Mouse (Mus musculus) testis, adult 2 months (tissue): ENCODE data around the gene Prex1.

Source experiments
- CTCF ChIP-seq: fragments of 200-500 bp; IDR thresholded peaks from 2 replicates; pipeline ENCODE4 v1.5.1; 2012; ENCODE audit warnings: low read depth, mild to moderate bottlenecking, inconsistent platforms, low read length, moderate library complexity; ENCODE audit not compliant: control insufficient read depth, insufficient read depth, insufficient replicate concordance
- POLR2A ChIP-seq: fragments of 200-500 bp; IDR thresholded peaks from 2 replicates; pipeline ENCODE4 v1.6.1; 2012; ENCODE audit warnings: low read depth, mild to moderate bottlenecking, inconsistent platforms, low read length, moderate library complexity; ENCODE audit not compliant: control insufficient read depth

GRCm38 (mm10) chr2:166757969-166758368 lies 44.3 kb upstream of the Prex1 start:
- no peak for TF ChIP-seq CTCF
- no peak for TF ChIP-seq POLR2A
